Mouse (Mus musculus): ENCODE measurements around the gene Ewsr1.
A peak's percentile ranks its signal among the peaks of the same experiment; 100 is the strongest.

Ewsr1 gene

DNA sequence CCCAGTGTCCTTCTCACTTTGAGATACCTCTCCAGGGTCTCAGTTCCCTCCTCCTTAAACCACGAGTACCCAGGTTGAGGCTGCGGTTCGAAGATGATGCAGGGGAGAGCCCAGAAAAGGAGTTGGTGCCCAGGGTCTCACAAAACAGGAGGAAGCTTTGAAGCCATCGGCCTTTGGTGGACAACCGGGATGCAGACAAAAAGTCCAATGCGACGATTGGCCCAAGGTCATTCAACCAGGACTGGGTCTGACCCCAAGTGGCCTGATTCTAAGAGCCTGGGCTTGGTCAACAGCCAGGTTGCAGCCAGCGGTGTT is 41.6 kb downstream of the Ewsr1 start:
- no peak for DNase-seq

DNA sequence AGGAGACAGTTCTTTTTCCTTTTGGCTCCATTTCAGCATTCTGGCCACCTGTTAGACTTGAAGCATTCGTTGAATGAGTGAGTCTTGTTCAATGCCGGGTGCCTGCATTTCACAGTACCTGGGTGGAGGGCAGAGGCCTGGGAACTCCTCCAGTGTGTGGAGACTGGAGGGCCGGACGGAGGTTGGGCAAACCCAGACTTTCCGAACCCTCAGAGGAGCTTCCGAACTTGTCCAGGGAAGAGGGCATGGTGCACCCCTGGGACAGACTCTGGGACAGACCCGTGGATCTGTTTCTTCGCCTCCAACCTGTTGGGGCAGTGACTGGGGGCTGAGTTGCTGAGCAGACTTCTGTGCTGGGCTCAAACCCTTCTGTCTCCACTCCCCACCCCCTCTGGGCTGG is 42.0 kb downstream of the Ewsr1 start:
- no peak for DNase-seq

DNA sequence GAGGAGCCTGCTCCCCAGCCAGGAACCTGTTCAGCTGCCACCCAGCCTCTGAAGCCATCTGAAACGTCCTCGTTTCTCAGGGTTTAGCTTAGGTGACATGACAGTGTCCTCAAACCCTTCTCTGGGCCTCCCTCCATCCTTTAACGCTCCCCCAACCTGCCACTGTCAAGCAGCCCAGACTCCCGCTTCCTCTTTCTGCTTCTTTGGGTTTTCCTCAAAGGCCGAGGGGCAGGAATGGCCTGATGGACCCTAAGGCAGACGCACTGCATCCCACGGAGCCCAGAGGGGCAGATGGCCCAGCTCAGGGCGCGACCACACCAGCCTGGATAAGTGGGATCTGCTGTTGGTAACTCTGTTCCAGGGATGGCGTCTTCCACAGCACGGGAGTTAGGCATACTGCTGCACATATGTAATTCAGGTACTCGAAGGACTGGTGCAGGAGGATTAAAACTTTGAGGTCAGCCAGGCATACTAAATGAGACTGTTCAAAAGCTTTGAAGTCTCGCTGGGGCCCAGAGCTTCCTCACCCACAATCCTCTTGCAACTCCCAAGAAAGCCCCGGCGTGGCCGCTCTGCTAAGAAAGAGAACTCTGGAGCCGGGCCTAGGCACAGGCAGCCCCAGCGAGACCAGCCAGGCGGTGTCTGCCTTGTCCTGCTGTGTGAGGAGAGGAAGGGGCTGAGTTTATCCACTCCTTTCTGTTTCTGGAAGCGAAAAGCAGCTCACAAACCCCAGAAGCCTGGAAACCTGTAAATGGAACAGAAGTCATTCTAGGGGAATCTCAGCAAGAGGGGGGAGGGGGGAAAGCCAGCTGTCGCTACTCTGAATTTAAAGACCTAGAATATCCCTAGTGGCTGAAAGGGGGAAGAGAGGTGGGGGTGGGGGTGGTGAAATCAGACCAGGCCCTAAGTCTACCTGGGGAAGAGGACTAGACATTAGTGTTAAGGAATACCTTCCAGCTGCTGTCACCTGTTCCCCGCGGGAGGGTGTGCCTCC is 42.8 kb downstream of the Ewsr1 start:
- peak; percentile 33 for DNase-seq

DNA sequence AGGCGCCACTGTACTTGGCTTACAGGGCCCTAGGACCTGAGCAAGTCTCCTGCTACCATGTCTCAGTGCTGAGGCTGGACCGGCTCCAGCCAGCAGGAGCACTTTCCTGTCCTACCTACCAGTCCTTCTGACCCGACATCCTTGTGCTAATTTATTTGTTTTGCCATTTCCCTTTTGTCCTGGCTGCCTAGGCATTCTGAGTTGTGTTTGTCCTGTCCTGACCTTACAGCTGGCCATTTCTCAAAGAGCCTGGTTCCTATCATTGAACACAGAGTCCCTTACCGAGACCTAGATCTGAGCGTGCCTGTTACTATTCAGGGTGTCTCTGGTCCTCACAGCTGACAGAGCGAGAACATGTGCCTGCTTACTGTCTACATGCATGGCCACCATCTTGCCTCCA is 44.2 kb downstream of the Ewsr1 start:
- no peak for DNase-seq

DNA sequence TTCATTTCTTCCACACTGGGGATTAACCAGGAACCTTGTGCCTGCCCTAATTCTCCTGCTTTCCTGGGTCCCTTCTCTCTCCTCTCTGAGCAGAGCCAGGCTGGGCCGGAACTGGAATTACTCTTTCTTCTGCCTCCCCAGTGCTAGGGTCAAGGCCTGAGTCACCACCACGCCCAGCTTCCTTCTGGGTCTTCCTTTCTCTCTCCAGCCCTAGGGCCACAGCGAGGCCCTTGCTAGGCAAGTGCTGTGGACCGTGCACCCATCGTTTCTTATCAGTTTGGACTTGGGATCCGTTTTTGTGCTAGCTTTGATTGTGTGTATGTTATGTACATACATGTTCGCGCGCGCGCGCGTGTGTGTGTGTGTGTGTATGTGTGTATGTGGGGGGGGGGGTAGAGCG is 44.9 kb downstream of the Ewsr1 start:
- DNase-seq: no peak

DNA sequence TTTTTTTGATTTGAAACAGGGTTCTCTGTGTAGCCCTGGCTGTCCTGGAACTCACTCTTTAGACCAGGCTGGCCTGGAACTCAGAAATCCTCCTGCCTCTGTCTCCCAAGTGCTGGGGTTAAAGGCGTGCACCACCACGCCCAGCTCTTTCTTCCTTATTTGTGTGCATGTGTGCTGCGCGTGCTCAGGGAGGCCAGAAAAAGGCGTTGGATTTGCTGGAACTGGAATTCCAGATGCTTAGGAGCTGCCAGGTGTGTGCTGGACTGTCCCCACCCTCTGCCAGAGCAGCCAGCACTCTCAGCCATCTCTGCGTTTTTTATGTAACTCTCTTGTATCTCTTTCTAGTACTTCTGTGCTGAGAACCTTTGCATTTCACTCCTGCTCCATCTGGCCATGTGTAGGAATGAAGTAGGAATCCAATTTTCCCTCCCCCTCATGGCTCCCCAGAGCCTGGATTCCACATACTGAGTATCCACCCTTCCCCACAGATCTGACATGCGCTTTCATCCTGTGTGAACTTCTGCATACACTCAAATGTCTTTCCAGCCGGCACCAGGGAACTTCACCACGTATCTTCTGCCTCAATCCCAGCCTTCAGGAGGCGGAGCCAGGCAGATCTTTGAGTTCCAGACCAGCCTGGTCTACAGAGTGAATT is 46.7 kb downstream of the Ewsr1 start:
- DNase-seq: no peak

DNA sequence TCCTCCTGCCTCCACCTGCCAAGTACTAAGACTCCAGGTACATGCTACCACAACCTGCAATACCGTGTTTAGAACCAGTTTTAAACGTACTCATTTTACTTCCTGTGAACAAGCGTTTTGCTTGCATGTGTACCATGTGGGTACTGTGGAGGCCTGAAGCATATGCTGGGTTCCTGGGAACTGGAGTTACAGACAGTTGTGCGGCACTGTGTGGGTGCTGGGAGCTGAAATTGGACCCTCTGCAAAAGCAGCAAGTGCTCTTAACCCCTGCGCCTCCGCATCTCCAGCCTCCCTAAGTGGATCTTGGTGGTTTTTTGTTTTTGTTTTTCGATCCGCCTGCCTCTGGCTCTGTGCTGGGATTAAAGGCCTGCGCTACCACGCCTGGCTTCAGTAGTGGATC is 47.4 kb downstream of the Ewsr1 start:
- no peak for DNase-seq

DNA sequence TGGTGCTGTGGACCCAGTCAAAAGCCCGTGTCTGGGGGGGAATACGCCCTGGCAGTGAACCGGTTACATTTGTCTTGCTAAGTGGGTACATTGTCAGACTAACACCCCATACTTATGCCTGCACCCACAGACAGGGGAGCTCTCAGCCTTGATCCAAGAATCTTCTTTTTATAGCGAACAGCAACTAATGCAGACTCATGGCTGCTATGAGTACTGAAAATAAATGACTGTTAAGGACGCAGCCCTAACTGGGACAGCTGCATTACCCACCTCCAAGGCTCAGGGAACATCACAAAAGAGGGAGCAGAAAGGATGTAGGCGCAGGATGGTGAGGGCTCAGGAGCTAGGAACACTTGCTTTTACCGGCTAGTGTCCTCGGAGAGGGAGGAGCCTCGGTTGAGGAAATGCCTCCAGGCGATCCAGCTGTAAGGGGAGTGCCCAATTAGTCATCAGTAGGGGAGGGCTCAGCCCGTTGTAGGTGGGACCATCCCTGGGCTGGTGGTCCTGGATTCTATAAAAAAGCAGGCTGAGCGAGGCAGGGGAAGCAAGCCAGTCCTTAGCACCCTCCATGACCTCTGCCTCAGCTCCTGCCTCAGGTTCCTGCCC is 52.6 kb downstream of the Ewsr1 start:
- DNase-seq: no peak

DNA sequence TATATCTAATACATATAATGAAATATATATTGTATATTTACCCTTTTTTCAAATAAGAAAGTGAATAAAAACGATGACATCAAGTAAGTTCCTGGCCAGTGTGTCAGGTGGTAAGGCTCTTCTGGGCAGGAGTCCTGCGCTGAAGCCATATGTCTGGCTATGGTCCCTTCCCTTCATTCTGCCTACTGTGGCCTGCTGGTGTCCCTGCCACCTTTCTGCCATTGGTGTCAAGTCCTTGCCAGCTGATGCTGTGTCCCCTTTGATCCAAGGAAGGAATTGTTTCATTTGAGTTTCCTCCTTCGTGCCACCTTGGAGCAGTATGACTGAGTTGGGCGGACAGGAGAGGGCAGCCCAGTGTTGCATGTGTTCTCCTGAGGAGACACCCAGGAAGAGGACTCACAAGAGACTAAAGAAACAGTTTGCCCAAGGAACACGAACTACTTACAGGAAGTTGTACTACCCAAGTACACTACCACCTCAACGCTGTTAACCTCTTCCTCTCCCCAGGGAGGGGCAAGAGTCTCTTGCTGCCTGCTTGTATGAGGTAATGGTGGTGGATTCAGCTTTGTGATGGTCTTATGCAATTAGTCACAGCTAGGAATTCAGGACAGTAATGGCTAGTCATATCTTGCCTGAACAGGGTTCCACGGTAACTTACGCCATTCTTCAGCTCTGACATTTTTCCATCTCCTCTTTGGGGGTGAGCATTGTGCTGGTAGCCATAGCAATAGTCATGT is 56.3 kb downstream of the Ewsr1 start:
- DNase-seq: no peak

DNA sequence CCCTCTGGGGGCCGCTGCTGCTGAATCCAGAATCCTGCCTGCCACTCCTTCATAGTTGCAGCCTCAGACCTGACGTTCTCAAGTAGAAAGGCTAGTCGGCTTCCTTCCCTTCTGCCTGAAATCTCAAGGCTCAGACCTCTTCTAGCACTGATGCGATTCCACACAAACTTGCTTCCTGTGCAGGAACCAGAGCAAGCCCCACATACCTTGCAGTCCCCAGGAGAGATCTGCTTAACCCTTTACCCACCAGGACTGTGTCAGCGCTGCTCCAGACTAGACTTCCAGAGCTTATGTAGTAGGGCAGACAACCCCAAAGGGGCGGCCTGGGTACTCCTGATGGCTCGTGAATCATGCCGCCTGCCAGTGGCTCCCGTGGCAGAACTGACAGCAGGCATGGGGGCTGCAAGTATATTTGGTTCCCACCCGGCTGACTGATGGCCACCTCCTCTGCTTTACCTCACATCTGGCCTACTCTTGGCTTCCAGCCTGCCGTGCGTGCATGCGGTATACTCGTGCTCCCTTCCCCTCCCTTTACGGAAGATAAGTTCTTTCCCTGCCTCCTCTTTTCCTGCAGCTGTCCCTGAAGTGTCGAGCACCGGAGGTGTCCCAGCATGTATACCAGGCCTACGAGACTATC is 57.8 kb downstream of the Ewsr1 start:
- no peak for DNase-seq

DNA sequence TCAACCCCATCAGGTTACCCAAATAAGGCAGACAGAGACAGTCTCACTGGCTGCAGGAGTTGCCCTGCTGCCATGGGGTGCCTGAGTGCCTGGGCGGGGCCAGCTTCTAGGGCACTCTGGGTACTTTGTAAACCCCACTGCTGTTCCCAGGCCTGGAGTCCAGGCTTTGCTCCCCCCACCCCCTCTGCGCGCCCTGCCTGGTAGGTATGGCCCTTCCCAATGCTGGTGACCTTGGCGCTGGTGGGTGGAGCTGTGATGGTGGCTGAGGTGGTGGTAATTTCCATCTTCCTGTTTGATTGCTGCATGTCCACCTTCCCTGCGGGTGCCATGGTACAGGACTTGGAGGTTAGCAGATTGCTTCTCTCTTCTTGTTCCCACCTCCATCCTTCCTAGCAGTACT is 58.5 kb downstream of the Ewsr1 start:
- DNase-seq: no peak

DNA sequence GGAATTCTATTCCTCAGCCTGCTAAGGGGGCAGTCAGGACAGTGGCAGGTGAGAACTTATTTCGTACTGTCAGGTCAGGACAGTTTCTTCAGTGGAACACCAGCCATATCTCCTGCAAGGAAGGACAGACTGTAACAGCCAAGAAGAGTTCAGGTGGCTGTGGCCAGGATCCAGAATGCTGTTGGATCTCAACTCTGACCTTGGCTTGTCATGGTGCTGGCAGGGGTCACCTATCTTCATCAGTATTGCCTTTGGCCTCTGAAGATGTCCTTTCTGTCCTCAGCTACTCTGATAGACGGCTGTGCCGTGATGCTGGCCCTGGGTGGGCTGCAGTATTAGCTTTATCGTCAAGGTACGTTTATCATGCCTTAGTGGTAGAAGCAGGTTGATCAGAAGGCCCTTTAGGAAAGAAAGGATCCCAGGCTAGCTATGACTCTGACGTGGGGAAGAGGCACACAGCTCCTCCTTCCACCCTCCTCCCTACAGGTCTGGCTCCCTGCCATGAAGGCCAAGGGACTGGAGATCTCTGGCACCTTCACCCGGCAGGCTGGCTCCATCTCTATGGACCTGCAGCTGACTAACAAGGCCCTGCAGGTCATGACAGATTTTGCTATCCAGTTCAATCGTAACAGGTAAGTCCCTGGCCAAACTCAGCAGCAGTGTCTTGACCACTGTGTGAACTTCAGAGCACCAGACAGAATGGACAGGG is 61.8 kb downstream of the Ewsr1 start:
- no peak for DNase-seq

DNA sequence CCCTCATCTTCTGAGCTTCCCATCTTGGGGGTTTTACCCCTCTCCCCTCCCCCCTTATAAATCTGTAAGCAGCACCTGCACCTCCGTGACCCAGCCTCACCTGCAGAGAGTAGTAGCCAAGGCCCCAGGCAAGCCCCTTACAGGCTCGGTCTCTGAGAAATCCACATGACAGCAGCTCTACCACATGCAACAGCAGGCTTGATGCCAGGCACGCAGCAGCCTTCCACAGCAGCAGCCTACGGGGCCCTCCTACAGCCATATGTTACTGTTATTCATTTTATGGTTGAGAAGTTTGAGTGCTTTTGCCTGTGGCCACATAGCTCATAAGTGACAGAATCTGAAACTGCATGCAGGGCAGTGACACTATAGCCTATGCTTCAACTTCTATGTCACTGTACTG is 63.6 kb downstream of the Ewsr1 start:
- DNase-seq: peak; percentile 26

DNA sequence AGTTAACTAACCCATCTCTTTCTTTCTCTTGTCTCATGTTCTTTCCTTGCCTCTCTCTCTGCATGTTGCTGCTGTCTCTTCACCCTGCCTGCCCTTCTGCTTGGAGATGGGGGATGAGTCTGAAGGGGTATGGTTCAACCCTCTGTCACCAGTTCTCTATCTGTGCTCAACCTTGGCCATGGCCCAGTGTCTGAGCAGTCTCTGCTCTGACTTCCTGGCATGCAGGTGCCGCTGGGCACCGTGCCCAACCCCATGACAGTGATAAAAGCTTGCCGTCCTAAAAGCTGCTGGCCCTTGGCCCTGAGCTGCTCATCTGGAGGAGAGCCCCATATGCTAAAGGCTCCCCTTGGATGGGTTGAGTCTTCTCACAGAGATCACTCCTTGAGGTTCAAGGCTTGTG is 65.9 kb downstream of the Ewsr1 start:
- no peak for DNase-seq

DNA sequence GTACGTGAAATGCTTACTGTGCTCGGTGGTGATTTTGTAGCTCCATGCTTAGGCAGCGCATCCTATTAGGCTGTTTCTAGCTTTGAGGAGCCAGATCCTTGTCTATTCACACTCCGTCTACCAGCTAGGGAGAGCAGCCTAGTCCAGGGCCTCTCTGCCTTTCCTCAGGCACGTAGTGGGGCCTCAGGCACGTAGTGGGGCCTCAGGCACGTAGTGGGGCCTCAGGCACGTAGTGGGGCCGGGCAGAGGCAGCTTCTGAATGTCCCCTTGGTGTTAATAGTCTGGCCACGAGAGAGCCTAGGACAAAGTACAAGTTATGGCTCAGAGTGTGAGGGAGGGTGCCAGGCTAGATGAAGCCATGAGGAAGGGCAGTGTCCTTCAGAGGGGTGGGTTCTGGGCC is 66.4 kb downstream of the Ewsr1 start:
- no peak for DNase-seq

DNA sequence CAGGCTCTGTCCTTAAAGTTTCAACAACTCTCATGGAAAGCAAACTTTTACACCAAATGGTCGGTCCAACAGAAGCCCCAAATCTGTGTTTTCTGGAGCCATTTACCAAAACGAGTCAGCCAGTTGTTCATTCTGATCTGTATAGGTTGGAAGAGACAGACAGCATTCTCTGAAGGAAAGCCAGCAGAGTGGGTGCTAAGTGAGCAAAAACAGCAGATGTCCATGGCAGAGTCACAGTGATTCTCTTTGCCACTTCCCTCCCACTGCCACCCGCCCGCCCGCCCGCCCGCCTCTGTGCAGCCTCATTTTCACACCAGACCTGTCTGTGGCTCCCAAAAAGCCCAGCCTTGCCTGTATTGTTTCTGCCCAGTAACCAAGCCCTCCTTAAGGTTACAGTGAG is 70.8 kb downstream of the Ewsr1 start:
- no peak for DNase-seq

DNA sequence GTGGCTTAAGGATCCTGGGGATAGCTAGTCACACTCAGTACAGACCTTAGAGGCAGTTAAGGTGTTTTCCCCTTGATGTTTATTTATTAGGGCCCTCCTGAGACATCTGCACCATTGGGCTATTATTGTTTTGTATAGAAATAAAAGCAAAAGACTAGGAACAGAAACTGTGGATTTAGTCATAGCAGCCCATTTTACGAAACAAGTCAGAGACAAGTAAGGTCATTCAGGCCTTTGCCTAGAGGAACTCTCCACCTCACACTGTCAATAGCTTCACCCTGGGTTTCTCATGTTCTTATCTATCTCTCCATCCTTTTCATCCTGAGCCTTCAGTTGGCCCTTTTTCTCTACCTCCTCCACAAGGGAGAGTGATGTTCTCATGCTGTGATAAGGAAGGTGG is 74.0 kb downstream of the Ewsr1 start:
- DNase-seq: no peak
